Mouse (Mus musculus) liver, postnatal 0 days (tissue): Measurements from ENCODE around the gene Mterf1b.
"Not testable (repeated sequence)": the region's sequence is repeated elsewhere in the genome, so short reads cannot be mapped to it uniquely, and the experiment has no call there.

Source experiments
- CTCF ChIP-seq: sonication (generic); IDR thresholded peaks from 2 replicates; pipeline ENCODE4 v1.5.1; 2016; ENCODE audit warnings: antibody characterized with exemption, low read depth
- EP300 ChIP-seq: IDR thresholded peaks from 2 replicates; pipeline ENCODE4 v1.6.1; 2016; ENCODE audit warnings: antibody characterized with exemption, low read depth, mild to moderate bottlenecking

- TF ChIP-seq CTCF, EP300: not testable (repeated sequence)
Observed at GRCm38 (mm10) chr5:4167813-4168529, 24.2 kb upstream of the Mterf1b start.
